In genomic region chr1:122048112-122048725, GRCm38 (mm10) we compare ENCODE assay signal across 12 mouse cellular contexts.
DNase-seq lines count a peak whose midpoint lies in the region.
"Had no signal": no experiment of that assay in that cellular context is flagged by ENCODE, and none has a peak within 500 bp of the region (broad histone marks: within the 10 kb centered on the region; RNA-seq: fewer than 3 reads in every experiment).

No protein-coding gene starts in this region.

- DNase-seq in right cerebral cortex, adult 18-20 months: peak; percentile 57
- no peak for DNase-seq in right cerebral cortex, postnatal 4 days
- peak; percentile 65 to 72 for DNase-seq in frontal cortex, adult 2 months (ENCODE audit: extremely low spot score in 1 of 2, low spot score in 1 of 2)
- DNase-seq in left cerebral cortex, postnatal 36 days (ENCODE audit: low spot score in 2 of 2): peak; percentile 53 to 79
- DNase-seq in adrenal gland, postnatal 14 days: no peak
- DNase-seq in kidney, postnatal 25 days: no peak
- no peak for DNase-seq in urinary bladder, postnatal 4 days (ENCODE audit: low spot score in 2 of 2)
- DNase-seq: adrenal gland, postnatal 25 days; kidney, adult 11 months; kidney, postnatal 4 days; lung, postnatal 14 days; thymus, postnatal 36 days had no signal

- intact Hi-C loops in left cerebral cortex, postnatal 36 days (cut with DNase I): no loop called here

Comparison
In these comparisons a context has a peak if more than half of its experiments do, and no peak if none do; other contexts are left out.
1. DNase-seq: peak in right cerebral cortex, adult 18-20 months (single experiment), frontal cortex, adult 2 months (2 of 2) and left cerebral cortex, postnatal 36 days (2 of 2); none in right cerebral cortex, postnatal 4 days (single experiment), adrenal gland, postnatal 14 days (single experiment), kidney, postnatal 25 days (0 of 2) and urinary bladder, postnatal 4 days (0 of 2).